ENCODE assay signal across 16 mouse cellular contexts in the genomic region with DNA sequence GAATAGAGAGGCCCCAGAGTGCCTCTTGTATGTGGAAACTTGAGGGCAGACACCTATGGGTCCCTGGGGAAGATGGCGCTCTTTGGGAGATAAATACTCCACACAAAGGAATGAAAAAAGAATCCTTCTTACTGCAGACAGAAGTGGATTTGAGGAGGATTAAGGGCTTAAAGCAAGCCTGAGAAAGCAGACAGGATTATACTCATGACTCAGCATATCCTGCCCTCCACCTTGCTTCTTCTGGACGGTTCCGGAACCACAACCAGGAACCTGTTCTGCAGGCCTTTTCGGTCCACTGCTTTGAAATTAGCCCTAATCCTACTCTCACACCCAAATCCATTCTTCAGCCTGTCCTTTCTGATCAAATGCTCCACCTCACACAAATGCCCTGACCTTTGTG. TPM values are rescaled to one million over a fixed set of nuclear protein-coding genes. Genes with fewer than 3 reads are reported as not detected.
"Had no signal": no experiment of that assay in that cellular context is flagged by ENCODE, and none has a peak within 500 bp of the region (broad histone marks: within the 10 kb centered on the region; RNA-seq: fewer than 3 reads in every experiment).

No protein-coding gene starts in this region.

- H3K27ac ChIP-seq: limb, embryonic 13.5 days; midbrain, embryonic 10.5 days; midbrain, embryonic 15.5 days; neural tube, embryonic 12.5 days had no signal

- ATAC-seq: midbrain, embryonic 15.5 days had no signal

- H3K9ac ChIP-seq: limb, embryonic 13.5 days; lung, embryonic 14.5 days; midbrain, embryonic 15.5 days; neural tube, embryonic 12.5 days had no signal

- H3K27me3 ChIP-seq: limb, embryonic 13.5 days; midbrain, embryonic 15.5 days; neural tube, embryonic 12.5 days had no signal

- H3K36me3 ChIP-seq: limb, embryonic 13.5 days; midbrain, embryonic 10.5 days; midbrain, embryonic 15.5 days; neural tube, embryonic 12.5 days had no signal

- H3K4me1 ChIP-seq: limb, embryonic 13.5 days; neural tube, embryonic 12.5 days had no signal

- H3K4me3 ChIP-seq: limb, embryonic 13.5 days; midbrain, embryonic 10.5 days; midbrain, embryonic 15.5 days; neural tube, embryonic 12.5 days had no signal

- H3K9me3 ChIP-seq: midbrain, embryonic 15.5 days; neural tube, embryonic 12.5 days had no signal

- H3K4me2 ChIP-seq: limb, embryonic 13.5 days; liver, embryonic 11.5 days; lung, embryonic 14.5 days; midbrain, embryonic 15.5 days; neural tube, embryonic 12.5 days had no signal

- DNase-seq: kidney, adult 11 months; left cerebral cortex, postnatal 4 days; lung, postnatal 10 days; lung, postnatal 4 days; right cerebral cortex, postnatal 14 days; thymus, adult 18-20 months; thymus, postnatal 14 days had no signal

RNA-seq across cellular contexts. Expression of gene Tex33, which starts 13.6 kb away (rescaled TPM):
- polyA plus RNA-seq: intestine, embryonic 14.5 days; limb, embryonic 13.5 days; liver, embryonic 11.5 days; liver, embryonic 16.5 days; lung, embryonic 14.5 days; midbrain, embryonic 10.5 days; midbrain, embryonic 15.5 days; neural tube, embryonic 12.5 days; spleen, adult 2 months had no signal
